Mouse (Mus musculus) stomach, postnatal 0 days (tissue): ENCODE measurements around the gene Thrb.

Experiments
- CTCF ChIP-seq: IDR thresholded peaks from 2 replicates; pipeline ENCODE4 v1.5.1; 2016; ENCODE audit warnings: antibody characterized with exemption, low read depth, mild to moderate bottlenecking, moderate library complexity
- EP300 ChIP-seq: optimal IDR thresholded peaks from 2 replicates; pipeline ENCODE3; 2016; ENCODE audit warnings: antibody characterized with exemption

- TF ChIP-seq CTCF (no peak), EP300 (no peak)
Measured at GRCm38 (mm10) chr14:18001886-18002285, 341.8 kb downstream of the Thrb start.
